Mouse (Mus musculus) bone marrow, adult 2 months (tissue): Measurements from ENCODE around the gene Gm28539.

Experiments
- CTCF ChIP-seq: fragments of 200-500 bp; IDR thresholded peaks from 2 replicates; pipeline ENCODE4 v1.5.1; 2011; ENCODE audit warnings: low read length, control low read depth; ENCODE audit not compliant: control insufficient read depth, insufficient read depth
- POLR2A ChIP-seq: fragments of 200-500 bp; IDR thresholded peaks from 2 replicates; pipeline ENCODE4 v1.6.1; 2011; ENCODE audit warnings: low read depth, mild to moderate bottlenecking, control low read depth, low read length, borderline replicate concordance; ENCODE audit not compliant: control insufficient read depth

DNA sequence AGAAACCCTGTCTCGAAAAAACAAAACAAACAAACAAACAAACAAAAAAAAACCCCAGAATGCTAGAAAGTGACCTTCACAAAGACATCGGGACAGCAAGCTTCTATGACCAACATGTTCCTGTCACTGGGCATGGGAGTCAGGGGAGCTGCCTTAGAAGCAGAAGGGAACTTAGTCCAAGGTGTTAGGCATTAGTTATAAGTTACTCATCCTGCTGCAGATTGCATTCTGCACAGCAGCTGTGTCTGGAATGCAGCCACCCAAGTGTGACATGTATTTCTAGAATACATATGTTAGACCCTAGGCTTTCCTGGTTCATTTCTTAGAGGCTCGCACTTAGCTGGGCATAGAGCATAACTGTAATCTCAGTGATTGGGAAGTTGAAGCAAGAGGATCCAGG is 7.8 kb upstream of the Gm28539 start:
- TF ChIP-seq CTCF (no peak), POLR2A (no peak)
